Mouse (Mus musculus) embryonic facial prominence, embryonic 11.5 days (tissue): ENCODE results near the gene Rplp2. TPM values are rescaled to one million over a fixed set of nuclear protein-coding genes. Genes with fewer than 3 reads are reported as not detected.

ENCODE experiments used
- ATAC-seq: fragments of 200-750 bp; cut with Nextera tagmentation; replicated peaks from 2 replicates; pipeline ENCODE4 v1.8.0; 2017; ENCODE audit warnings: low read depth; ENCODE audit not compliant: insufficient number of reproducible peaks, low FRiP score, low TSS enrichment
- DNase-seq: peaks from one replicate; pipeline ENCODE4 v3.0.0-alpha.2; 2015; ENCODE audit warnings: low spot score
- H3K27ac ChIP-seq: fragments of 300-500 bp; sonication (generic); replicated peaks from 2 replicates; pipeline ENCODE4 v1.5.1; 2014; ENCODE audit warnings: mild to moderate bottlenecking, low read depth, low read length, control low read depth
- H3K27me3 ChIP-seq: fragments of 300-500 bp; sonication (generic); 2 replicates; pipeline ENCODE4 v1.6.1; 2014; ENCODE audit warnings: mild to moderate bottlenecking, low read length, moderate library complexity, mixed read lengths; ENCODE audit not compliant: control insufficient read depth, insufficient read depth
- H3K36me3 ChIP-seq: fragments of 300-500 bp; sonication (generic); replicated peaks from 2 replicates; pipeline ENCODE4 v1.6.1; 2014; ENCODE audit warnings: low read depth, mild to moderate bottlenecking, low read length, moderate library complexity, mixed read lengths; ENCODE audit not compliant: control insufficient read depth, insufficient read depth
- H3K4me1 ChIP-seq: fragments of 300-500 bp; sonication (generic); 2 replicates; pipeline ENCODE4 v1.6.1; 2014; ENCODE audit warnings: low read length, mixed read lengths; ENCODE audit not compliant: control insufficient read depth, insufficient read depth
- H3K4me2 ChIP-seq: fragments of 300-500 bp; sonication (generic); 2 replicates; pipeline ENCODE4 v1.6.1; 2014; ENCODE audit warnings: low read depth, mild to moderate bottlenecking, control low read depth, low read length, moderate library complexity
- H3K4me3 ChIP-seq: fragments of 300-500 bp; sonication (generic); 2 replicates; pipeline ENCODE4 v1.5.1; 2014; ENCODE audit warnings: low read depth, low read length, control low read depth
- H3K9ac ChIP-seq: fragments of 300-500 bp; sonication (generic); replicated peaks from 2 replicates; pipeline ENCODE4 v1.6.1; 2014; ENCODE audit warnings: mild to moderate bottlenecking, control low read depth, low read length
- H3K9me3 ChIP-seq: fragments of 300-500 bp; sonication (generic); replicated peaks from 2 replicates; pipeline ENCODE4 v1.6.1; 2016; ENCODE audit warnings: mild to moderate bottlenecking, low read length, inconsistent platforms, mixed read lengths; ENCODE audit not compliant: control insufficient read depth
- WGBS: fragments of 180-500 bp; shearing (Covaris S2); extraction: QIAGEN DNeasy Blood & Tissue Kit; methylation state at CpG from one replicate; pipeline ENCODE4 v1.1.7; 2014; 5-methylcytosine and 5-hydroxymethylcytosine counted together
- polyA plus RNA-seq: library from polyadenylated mRNA; unstranded; fragments of >200 nt; fragmentation: Nextera tagmentation; extraction: Ambion mirVana; gene quantifications from 2 replicates; pipeline ENCODE4 v1.2.1, GENCODE M21; 2014

The Rplp2 gene
- polyA plus RNA-seq, 1 experiment from 2014 or later: 1,064 TPM

DNA sequence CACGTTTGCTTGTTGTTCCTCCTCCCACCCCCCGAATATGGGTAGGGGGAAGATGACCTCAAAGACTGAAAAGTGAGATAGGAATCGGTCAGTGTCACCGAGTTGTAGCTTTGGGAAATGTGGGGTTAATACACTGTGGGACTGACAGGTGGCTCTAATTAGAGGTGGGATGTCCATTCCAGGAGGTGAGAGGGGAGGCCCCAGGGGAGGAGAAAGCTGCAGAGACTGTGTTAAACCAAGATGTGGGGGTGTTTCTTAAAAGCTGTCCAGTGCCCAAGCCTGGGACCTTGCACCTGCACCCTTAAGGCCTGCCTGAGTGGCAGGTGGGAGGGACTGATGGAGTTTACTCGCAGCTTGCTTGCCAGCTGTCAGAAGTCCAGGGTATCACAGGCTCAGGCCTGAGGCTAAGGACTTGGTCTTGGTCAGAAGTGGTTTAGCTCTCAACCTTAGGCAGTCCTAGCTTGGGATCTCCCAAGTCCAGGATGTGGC, 15.2 kb downstream of the Rplp2 start:
- H3K9ac ChIP-seq: peak overlapping the region; percentile 45
- H3K4me1 ChIP-seq: peaks cover 17% of the 10 kb centered on the region
- 15% methylated on average over 5 of the region's 5 CpGs for WGBS
- H3K27ac ChIP-seq: no peak overlapping the region
- peaks cover 47% of the 10 kb centered on the region for H3K27me3 ChIP-seq
- DNase-seq (no peak), ATAC-seq (no peak)
- peak overlapping the region; percentile 30; the same call in 1 of the 2 replicates for H3K4me3 ChIP-seq
- H3K36me3 ChIP-seq: no peaks in the 10 kb centered on the region
- H3K4me2 ChIP-seq: peak overlapping the region; percentile 76; the same call in 1 of the 2 replicates
- no peaks in the 10 kb centered on the region for H3K9me3 ChIP-seq

DNA sequence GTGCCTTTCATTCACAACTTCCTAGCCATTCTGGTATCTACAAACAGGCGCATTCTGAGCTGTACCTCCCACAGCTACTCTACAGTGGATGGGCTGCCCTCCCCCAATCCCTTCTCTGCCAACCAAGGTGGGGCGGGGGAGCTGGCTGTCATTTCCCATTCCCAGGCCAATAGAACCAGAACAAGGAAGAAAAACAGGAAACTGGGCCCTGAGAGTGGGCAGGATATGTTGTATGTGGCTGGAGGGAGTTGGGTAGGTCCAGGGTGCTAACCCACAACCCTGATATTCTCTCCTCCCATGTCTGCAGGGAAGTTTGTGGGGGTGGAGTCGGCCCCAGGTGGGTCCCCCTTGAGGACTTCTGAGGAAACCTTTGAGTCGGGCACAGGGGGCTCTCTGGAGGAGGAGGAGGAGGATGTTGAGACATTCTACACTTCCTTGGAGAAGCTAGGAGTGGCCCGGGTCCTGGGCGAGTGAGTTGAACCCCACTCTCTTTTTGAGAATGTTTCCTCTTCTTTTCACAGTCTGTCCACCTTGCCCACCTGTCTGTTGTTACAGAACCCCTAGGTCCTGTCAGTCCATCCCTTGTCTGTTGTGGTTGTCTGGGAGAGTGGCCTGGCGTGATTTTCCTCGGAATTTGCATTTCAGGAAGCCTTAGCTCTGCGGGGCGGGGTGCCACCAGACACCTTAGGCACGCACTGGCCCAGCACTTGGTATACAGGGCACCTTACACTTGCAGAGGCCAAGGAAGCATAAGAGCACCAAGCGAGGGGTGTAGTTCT, 16.8 kb downstream of the Rplp2 start:
- 28% methylated on average over 12 of the region's 12 CpGs for WGBS
- Histone ChIP-seq H3K36me3 (no peaks in the 10 kb centered on the region), H3K27me3 (peaks cover 47% of the 10 kb centered on the region), H3K9ac (peak overlapping the region; percentile 27), H3K9me3 (no peaks in the 10 kb centered on the region), H3K27ac (no peak overlapping the region), H3K4me3 (no peak overlapping the region; the same call in 1 of the 2 replicates), H3K4me2 (no peak overlapping the region), H3K4me1 (peaks cover 28% of the 10 kb centered on the region)
- DNase-seq: no peak
- no peak for ATAC-seq

DNA sequence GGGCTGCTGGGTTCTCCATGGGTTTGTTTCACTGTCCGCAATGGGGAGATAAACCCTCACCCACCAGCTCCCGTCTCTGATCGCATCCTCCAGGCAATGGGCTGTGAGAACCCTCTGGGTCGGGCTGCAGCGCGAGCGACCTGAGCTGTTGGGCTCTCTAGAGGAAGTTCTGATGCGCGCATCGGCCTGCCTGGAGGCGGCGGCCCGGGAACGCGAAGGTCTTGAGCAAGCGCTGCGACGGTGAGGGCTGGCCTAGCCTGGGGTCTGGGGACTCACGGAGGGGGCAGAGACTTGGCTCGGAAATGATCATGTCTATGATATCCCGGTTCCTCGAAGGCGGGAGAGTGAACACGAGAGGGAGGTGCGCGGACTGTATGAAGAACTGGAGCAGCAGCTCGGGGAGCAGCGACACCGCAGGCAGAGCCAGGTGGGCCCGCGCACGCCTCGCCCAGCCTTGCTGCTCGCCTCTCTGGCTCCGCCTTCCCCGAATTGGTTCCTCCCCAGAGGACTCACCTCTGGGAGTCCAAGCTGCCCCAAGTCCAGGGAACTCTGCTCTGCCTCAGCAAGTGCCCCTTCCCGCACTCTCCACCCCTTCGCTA, 17.5 kb downstream of the Rplp2 start:
- 4% methylated on average over 38 of the region's 38 CpGs for WGBS
- DNase-seq (no peak), ATAC-seq (no peak)
- no peak overlapping the region for H3K27ac ChIP-seq
- H3K36me3 ChIP-seq: no peaks in the 10 kb centered on the region
- peak overlapping the region; percentile 29 for H3K4me2 ChIP-seq
- H3K4me3 ChIP-seq: peak overlapping the region; percentile 23
- H3K4me1 ChIP-seq: peaks cover 33% of the 10 kb centered on the region
- peak overlapping the region; percentile 27 for H3K9ac ChIP-seq
- H3K9me3 ChIP-seq: no peaks in the 10 kb centered on the region
- peaks cover 47% of the 10 kb centered on the region for H3K27me3 ChIP-seq

DNA sequence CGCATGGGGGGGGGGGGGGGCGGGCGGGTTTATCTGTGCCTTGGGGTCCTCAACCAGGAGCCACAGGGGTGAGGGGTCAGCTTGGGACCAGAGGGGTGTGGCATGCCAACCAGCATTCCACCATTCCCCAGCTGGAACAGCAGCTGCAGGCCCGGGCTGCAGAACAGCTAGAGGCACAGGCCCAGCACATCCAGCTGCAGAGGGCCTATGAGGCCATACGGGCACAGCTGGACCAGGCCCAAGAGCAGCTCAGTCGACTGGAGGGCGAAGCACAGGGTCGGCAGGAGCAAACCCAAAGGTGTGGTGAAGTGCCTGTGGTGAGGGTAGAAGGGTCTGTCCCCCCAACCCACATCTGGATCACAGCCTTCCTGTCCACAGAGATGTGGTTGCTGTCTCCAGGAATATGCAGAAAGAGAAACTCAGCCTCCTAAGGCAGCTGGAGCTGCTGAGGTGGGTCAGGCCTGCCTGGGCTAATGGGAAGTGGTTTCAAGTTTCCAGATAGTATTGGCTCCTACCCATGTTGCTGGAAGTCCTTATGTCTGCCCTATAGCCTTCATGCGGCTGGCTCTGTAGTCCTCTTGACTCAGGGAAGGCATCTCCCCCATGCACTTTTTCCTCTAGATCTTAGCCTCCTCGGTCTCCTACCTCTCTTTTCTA, 18.3 kb downstream of the Rplp2 start:
- Histone ChIP-seq H3K27me3 (peaks cover 44% of the 10 kb centered on the region), H3K27ac (no peak overlapping the region), H3K4me1 (peaks cover 33% of the 10 kb centered on the region), H3K9me3 (no peaks in the 10 kb centered on the region), H3K36me3 (peaks cover 6% of the 10 kb centered on the region; the same call in 1 of the 2 replicates), H3K4me2 (no peak overlapping the region), H3K4me3 (no peak overlapping the region), H3K9ac (no peak overlapping the region; the same call in 1 of the 2 replicates)
- DNase-seq (no peak), ATAC-seq (no peak)
- WGBS: 34% methylated on average over 8 of the region's 10 CpGs

DNA sequence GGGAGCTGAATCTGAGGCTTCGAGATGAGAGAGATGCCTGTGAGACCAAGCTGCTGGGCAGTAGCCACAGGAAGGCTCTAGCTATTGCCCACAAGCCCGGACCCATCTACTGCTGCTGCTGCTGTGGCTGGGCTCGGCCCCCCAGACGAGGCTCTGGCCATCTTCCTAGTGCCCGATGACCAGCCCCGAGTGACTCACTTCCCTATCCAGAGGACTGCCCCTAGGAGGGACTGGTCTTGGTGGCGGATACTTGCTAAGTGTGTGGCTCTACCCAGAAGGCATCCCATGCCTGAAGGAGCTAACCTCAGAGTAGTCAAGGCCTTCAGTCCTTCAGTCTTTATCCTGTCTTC, 18.9 kb downstream of the Rplp2 start:
- Histone ChIP-seq H3K9ac (no peak overlapping the region), H3K27me3 (peaks cover 40% of the 10 kb centered on the region), H3K4me2 (no peak overlapping the region), H3K27ac (no peak overlapping the region), H3K4me3 (no peak overlapping the region), H3K36me3 (peaks cover 7% of the 10 kb centered on the region; the same call in 1 of the 2 replicates), H3K9me3 (no peaks in the 10 kb centered on the region), H3K4me1 (peaks cover 33% of the 10 kb centered on the region)
- ATAC-seq: no peak
- no peak for DNase-seq
- WGBS: 75% methylated on average over 7 of the region's 7 CpGs

DNA sequence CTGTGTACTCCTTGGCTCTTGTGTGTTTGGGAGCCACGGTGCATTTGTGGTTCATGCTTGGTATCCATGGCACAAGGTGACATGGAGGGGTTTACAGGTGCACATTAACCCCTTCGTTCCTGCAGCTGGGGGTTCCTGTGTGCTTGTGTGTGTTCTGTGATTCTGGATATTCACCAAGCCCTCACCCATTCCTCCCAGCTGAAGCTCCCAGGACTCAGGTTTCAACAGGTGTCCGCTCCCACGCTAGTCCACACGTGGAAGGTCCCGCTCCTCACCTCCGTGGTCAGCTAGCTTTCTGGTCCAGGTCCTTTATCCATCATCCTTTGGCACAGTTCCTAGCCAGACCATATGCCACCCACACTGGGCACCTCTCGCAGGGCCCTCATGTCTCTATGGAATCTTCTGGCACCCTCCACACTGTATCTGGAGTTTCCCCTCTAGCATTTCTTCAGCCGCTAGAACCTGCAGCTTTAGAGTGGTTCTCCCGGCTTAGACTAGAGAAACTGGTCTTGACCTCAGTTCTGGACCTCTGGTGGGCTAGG, 19.5 kb downstream of the Rplp2 start:
- peaks cover 32% of the 10 kb centered on the region for H3K4me1 ChIP-seq
- H3K27ac ChIP-seq: no peak overlapping the region; the same call in 1 of the 2 replicates
- peaks cover 36% of the 10 kb centered on the region for H3K27me3 ChIP-seq
- peak overlapping the region; percentile 67 for H3K4me3 ChIP-seq
- DNase-seq: no peak
- H3K9ac ChIP-seq: peak overlapping the region; percentile 80
- H3K9me3 ChIP-seq: no peaks in the 10 kb centered on the region
- ATAC-seq: no peak
- peaks cover 7% of the 10 kb centered on the region; the same call in 1 of the 2 replicates for H3K36me3 ChIP-seq
- WGBS: 61% methylated on average over 10 of the region's 10 CpGs
- peak overlapping the region; percentile 74 for H3K4me2 ChIP-seq

DNA sequence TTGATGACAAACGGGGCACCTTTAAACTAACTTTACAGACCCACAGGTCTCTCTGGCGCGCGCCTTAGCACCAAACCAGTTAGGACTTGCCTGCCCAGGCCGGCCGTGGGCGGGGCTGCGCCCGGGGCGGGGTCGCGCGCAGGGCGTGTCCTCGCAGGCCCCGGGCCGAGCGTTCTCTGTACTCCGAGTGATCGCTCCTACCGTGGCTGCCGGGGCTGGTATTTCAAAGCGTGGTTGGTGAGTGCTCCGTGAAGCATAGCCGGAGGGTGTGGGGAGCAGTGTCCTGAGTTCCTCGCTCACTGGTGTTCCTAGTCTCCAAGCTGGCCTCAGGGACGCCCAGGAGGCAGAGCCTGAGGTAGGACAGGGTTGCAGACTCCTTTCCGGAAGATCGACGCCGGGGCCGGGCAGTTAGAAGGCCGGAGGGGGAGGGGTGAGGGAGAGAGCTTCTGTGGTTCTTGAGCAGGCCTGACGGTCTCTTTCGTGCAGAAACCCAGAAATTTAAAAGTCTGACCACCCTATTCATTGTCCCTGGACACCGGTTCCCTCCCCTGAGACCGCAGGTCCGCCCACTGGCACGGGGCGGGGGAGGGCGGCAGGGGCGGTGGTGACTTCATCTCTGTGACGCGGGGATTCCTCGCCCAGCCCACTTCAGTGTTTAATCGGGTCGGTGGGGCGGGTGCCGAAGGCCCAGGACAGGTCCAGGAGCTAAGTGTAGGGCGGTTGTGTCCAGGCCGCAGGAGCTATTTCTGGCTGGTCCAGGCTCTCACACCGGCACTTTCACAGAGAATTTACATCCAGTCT, 20.3 kb downstream of the Rplp2 start, which contains the start of gene Cd151:
Gene Cd151 (plus strand): TSS at position 163 of the 801 bp plus-strand sequence.
- Histone ChIP-seq H3K4me3 (peak within 1 kb of the TSS; percentile 67), H3K36me3 (peaks cover 7% of the 10 kb centered on the region; the same call in 1 of the 2 replicates), H3K9ac (peak within 1 kb of the TSS; percentile 80), H3K9me3 (no peaks in the 10 kb centered on the region), H3K27ac (peak within 1 kb of the TSS; percentile 67), H3K4me2 (peak within 1 kb of the TSS; percentile 74), H3K27me3 (peaks cover 29% of the 10 kb centered on the region), H3K4me1 (peaks cover 27% of the 10 kb centered on the region)
- peak; percentile 36 for ATAC-seq
- under 1% methylated on average over 52 of the region's 52 CpGs for WGBS
- DNase-seq: peak; percentile 88
